Mouse (Mus musculus): ENCODE measurements around the gene Ikzf2. TPM values are rescaled to one million over a fixed set of nuclear protein-coding genes. Genes with fewer than 3 reads are reported as not detected.

The Ikzf2 gene
- polyA plus RNA-seq, 1 experiment, result 13.6 TPM

DNA sequence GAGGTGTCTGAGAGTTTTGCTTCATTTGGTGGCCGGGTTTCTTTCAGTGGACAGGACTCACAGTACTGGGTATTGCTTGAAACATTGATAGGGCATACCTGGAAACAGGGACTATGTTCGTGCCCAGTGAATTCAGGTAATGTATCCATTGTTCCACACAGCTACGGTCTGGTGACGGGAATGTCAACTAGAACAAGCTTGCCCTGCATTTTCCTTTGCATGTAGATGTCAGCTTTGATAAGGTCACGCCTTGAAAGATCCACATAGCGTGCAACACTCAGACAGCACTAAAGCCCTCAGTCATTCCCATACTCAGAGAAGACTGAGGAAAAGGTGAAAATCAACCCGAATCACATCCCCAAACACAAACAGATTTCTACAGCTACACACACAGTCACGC, 48.7 kb downstream of the Ikzf2 start:
- 43% methylated on average over 8 of the region's 8 CpGs for WGBS
- no peak overlapping the region for H3K27ac ChIP-seq (ENCODE audit: control insufficient read depth, insufficient read depth, low read length)
- DNase-seq, result no peak
- TF ChIP-seq CTCF (IDR thresholded peaks at IDR 0.05; ENCODE audit: borderline replicate concordance, control insufficient read depth, extremely low read depth, insufficient read depth, low read length, poor library complexity) (no peak), POLR2A (IDR thresholded peaks at IDR 0.05; ENCODE audit: control insufficient read depth, extremely low read depth, insufficient read depth, low read length, poor library complexity) (no peak)
- H3K27me3 ChIP-seq (ENCODE audit: control insufficient read depth, insufficient read depth, low read length), result no peaks in the 10 kb centered on the region
- H3K4me1 ChIP-seq (replicated peaks; ENCODE audit: control insufficient read depth, insufficient read depth, low read length), result peaks cover 4% of the 10 kb centered on the region; the same call in 1 of the 2 replicates
- no peaks in the 10 kb centered on the region for H3K36me3 ChIP-seq (ENCODE audit: control insufficient read depth, insufficient read depth, low read length)
- no peak overlapping the region for H3K4me3 ChIP-seq (ENCODE audit: control insufficient read depth, insufficient read depth, low read length)

DNA sequence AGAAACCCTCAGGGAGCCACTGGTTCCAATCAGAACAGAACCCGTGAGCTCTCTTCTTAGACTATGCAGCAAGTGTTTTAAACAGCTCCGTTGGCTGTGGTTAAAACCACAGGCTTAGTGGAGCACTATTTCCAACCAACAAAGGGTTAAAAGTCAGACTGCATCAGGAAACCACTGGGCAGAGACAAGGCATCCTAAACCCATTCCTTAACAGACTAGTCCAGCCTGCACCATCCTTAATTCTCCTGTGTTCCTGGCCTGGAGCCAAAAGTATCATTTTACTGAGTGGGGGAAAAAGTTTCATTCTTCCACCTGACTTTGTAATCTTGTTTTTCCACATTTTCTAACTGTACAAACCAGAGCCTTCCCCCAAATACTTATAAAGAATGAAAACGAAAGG, 49.1 kb downstream of the Ikzf2 start:
- Histone ChIP-seq H3K27ac (ENCODE audit: control insufficient read depth, insufficient read depth, low read length) (no peak overlapping the region), H3K27me3 (ENCODE audit: control insufficient read depth, insufficient read depth, low read length) (no peaks in the 10 kb centered on the region), H3K4me1 (replicated peaks; ENCODE audit: control insufficient read depth, insufficient read depth, low read length) (peaks cover 4% of the 10 kb centered on the region; the same call in 1 of the 2 replicates), H3K4me3 (ENCODE audit: control insufficient read depth, insufficient read depth, low read length) (no peak overlapping the region), H3K36me3 (ENCODE audit: control insufficient read depth, insufficient read depth, low read length) (no peaks in the 10 kb centered on the region)
- WGBS, result 7% methylated on average over 3 of the region's 3 CpGs
- DNase-seq, result no peak
- TF ChIP-seq POLR2A (IDR thresholded peaks at IDR 0.05; ENCODE audit: control insufficient read depth, extremely low read depth, insufficient read depth, low read length, poor library complexity) (no peak), CTCF (IDR thresholded peaks at IDR 0.05; ENCODE audit: borderline replicate concordance, control insufficient read depth, extremely low read depth, insufficient read depth, low read length, poor library complexity) (no peak)

DNA sequence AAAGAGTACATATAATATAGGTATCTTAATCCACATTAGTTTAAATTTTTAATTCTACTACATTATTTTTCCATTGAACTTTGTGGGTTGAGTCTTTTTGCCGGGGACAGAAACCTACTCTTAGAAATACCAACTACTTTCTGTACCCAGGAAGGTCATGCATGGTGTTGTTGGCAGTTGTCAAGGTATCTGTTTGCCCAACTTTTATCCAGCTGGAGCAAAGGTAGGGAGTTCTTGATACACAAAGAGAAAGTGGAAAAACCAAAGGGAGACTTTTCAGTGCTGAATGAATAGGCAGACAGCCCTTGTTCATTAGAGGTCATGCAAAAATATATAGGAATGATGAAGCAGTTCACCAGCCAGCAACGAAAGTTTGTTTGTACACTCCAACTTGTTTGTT, 52.8 kb downstream of the Ikzf2 start:
- TF ChIP-seq POLR2A (IDR thresholded peaks at IDR 0.05; ENCODE audit: control insufficient read depth, extremely low read depth, insufficient read depth, low read length, poor library complexity), result no peak
- no peak for TF ChIP-seq CTCF (IDR thresholded peaks at IDR 0.05; ENCODE audit: borderline replicate concordance, control insufficient read depth, extremely low read depth, insufficient read depth, low read length, poor library complexity)
- WGBS, result 94% methylated on average over 2 of the region's 2 CpGs
- no peak for DNase-seq
- no peak overlapping the region for H3K4me3 ChIP-seq (ENCODE audit: control insufficient read depth, insufficient read depth, low read length)
- no peaks in the 10 kb centered on the region for H3K36me3 ChIP-seq (ENCODE audit: control insufficient read depth, insufficient read depth, low read length)
- H3K4me1 ChIP-seq (replicated peaks; ENCODE audit: control insufficient read depth, insufficient read depth, low read length), result peaks cover 3% of the 10 kb centered on the region; the same call in 1 of the 2 replicates
- H3K27me3 ChIP-seq (ENCODE audit: control insufficient read depth, insufficient read depth, low read length), result no peaks in the 10 kb centered on the region
- H3K27ac ChIP-seq (ENCODE audit: control insufficient read depth, insufficient read depth, low read length), result no peak overlapping the region

DNA sequence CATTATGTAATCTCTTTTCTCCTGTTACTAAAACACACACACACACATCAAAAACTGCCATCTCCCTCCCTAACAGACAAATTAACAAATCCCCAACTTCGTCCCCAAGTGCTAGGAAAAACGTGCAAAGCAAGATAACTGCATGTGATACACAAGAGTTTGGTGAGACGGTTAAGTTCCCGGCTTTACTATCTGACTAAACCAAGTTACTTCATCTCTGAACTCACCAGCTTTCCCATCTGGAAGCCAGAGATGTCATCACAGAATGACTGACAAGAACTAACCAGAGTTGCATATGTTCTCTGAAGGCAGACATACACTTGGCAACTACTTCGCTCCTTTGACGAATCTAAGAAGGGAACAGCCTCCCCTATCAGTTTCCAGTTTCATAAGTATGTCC, 56.5 kb downstream of the Ikzf2 start:
- DNase-seq, result no peak
- no peaks in the 10 kb centered on the region for H3K36me3 ChIP-seq (ENCODE audit: control insufficient read depth, insufficient read depth, low read length)
- no peaks in the 10 kb centered on the region for H3K4me1 ChIP-seq (replicated peaks; ENCODE audit: control insufficient read depth, insufficient read depth, low read length)
- H3K27ac ChIP-seq (ENCODE audit: control insufficient read depth, insufficient read depth, low read length), result no peak overlapping the region
- H3K27me3 ChIP-seq (ENCODE audit: control insufficient read depth, insufficient read depth, low read length), result no peaks in the 10 kb centered on the region
- no peak for TF ChIP-seq POLR2A (IDR thresholded peaks at IDR 0.05; ENCODE audit: control insufficient read depth, extremely low read depth, insufficient read depth, low read length, poor library complexity)
- no peak for TF ChIP-seq CTCF (IDR thresholded peaks at IDR 0.05; ENCODE audit: borderline replicate concordance, control insufficient read depth, extremely low read depth, insufficient read depth, low read length, poor library complexity)
- WGBS, result 94% methylated on average over 6 of the region's 6 CpGs
- H3K4me3 ChIP-seq (ENCODE audit: control insufficient read depth, insufficient read depth, low read length), result no peak overlapping the region

DNA sequence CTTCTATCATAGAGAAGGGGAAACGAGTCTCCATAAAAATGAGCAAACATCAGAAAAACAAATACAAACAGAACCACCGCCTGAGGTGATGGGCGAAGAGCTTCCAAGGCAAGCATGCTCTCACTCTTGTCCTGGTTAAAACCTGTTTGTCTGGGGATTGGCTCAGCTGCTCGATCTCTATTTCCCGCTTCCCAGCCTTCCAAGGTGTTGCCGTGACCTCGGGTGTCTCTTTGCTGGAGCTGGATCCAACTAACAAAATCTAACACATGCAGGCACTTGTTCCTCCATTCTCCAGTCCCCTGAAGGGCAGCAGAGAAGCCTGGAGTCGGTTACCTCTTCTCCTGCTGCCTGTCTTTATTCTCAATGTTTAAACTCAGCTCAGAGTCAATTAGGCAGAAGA, 57.5 kb downstream of the Ikzf2 start:
- DNase-seq, result no peak
- Histone ChIP-seq H3K27ac (ENCODE audit: control insufficient read depth, insufficient read depth, low read length) (no peak overlapping the region), H3K4me1 (replicated peaks; ENCODE audit: control insufficient read depth, insufficient read depth, low read length) (no peaks in the 10 kb centered on the region), H3K36me3 (ENCODE audit: control insufficient read depth, insufficient read depth, low read length) (no peaks in the 10 kb centered on the region), H3K27me3 (ENCODE audit: control insufficient read depth, insufficient read depth, low read length) (no peaks in the 10 kb centered on the region), H3K4me3 (ENCODE audit: control insufficient read depth, insufficient read depth, low read length) (no peak overlapping the region)
- no peak for TF ChIP-seq CTCF (IDR thresholded peaks at IDR 0.05; ENCODE audit: borderline replicate concordance, control insufficient read depth, extremely low read depth, insufficient read depth, low read length, poor library complexity)
- no peak for TF ChIP-seq POLR2A (IDR thresholded peaks at IDR 0.05; ENCODE audit: control insufficient read depth, extremely low read depth, insufficient read depth, low read length, poor library complexity)
- 91% methylated on average over 8 of the region's 8 CpGs for WGBS

DNA sequence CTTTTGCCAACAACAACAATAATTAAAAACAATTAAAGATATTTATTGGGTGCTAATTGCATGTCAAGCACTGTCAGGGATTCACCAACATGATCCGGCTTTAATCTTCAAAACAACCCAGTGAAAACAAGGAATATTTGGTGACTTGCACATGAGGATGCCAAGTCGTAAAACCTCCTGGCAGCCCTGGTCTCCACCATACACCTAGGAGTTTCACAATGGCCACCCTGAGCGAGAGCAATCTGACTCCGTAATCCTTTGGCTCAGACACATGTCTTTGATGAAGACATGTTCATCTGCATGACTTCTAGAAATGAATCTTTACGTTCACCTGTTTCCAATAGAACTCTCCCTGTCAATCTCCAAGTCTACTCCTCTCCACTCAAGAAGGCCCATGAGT, 75.0 kb downstream of the Ikzf2 start:
- TF ChIP-seq POLR2A (IDR thresholded peaks at IDR 0.05; ENCODE audit: control insufficient read depth, extremely low read depth, insufficient read depth, low read length, poor library complexity) (no peak), CTCF (IDR thresholded peaks at IDR 0.05; ENCODE audit: borderline replicate concordance, control insufficient read depth, extremely low read depth, insufficient read depth, low read length, poor library complexity) (no peak)
- WGBS, result 96% methylated on average over 5 of the region's 5 CpGs
- no peak for DNase-seq
- no peaks in the 10 kb centered on the region for H3K27me3 ChIP-seq (ENCODE audit: control insufficient read depth, insufficient read depth, low read length)
- H3K36me3 ChIP-seq (ENCODE audit: control insufficient read depth, insufficient read depth, low read length), result no peaks in the 10 kb centered on the region
- H3K27ac ChIP-seq (ENCODE audit: control insufficient read depth, insufficient read depth, low read length), result no peak overlapping the region
- H3K4me1 ChIP-seq (replicated peaks; ENCODE audit: control insufficient read depth, insufficient read depth, low read length), result no peaks in the 10 kb centered on the region
- H3K4me3 ChIP-seq (ENCODE audit: control insufficient read depth, insufficient read depth, low read length), result no peak overlapping the region

DNA sequence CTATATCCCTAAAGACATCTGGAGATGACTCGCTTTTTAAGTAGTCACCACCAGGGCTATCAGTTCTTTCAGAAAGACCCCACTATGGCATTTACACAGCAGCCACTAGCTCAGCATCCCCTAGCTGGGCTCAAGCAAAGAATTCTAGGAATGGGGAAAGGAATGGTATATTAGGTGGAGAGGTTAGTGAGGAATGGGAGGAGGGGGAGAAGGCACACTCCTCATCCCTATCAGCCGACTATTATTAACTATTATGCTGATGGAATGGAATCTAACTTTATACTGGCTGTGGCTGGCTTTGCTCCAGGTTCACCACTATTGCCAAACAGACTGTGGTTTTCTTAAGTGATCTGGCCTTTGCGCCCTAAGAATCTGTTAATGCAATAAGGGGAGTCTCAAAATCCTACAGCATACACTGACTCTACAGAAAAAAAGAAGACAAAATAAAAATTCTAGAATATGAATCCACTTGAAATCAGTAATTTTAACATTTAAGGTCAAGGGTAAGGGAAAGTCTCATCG, 75.8 kb downstream of the Ikzf2 start:
- H3K27me3 ChIP-seq (ENCODE audit: control insufficient read depth, insufficient read depth, low read length), result no peaks in the 10 kb centered on the region
- 96% methylated on average over 4 of the region's 4 CpGs for WGBS
- no peak overlapping the region for H3K4me3 ChIP-seq (ENCODE audit: control insufficient read depth, insufficient read depth, low read length)
- no peaks in the 10 kb centered on the region for H3K4me1 ChIP-seq (replicated peaks; ENCODE audit: control insufficient read depth, insufficient read depth, low read length)
- no peak for DNase-seq
- TF ChIP-seq CTCF (IDR thresholded peaks at IDR 0.05; ENCODE audit: borderline replicate concordance, control insufficient read depth, extremely low read depth, insufficient read depth, low read length, poor library complexity) (no peak), POLR2A (IDR thresholded peaks at IDR 0.05; ENCODE audit: control insufficient read depth, extremely low read depth, insufficient read depth, low read length, poor library complexity) (no peak)
- H3K36me3 ChIP-seq (ENCODE audit: control insufficient read depth, insufficient read depth, low read length), result no peaks in the 10 kb centered on the region
- no peak overlapping the region for H3K27ac ChIP-seq (ENCODE audit: control insufficient read depth, insufficient read depth, low read length)
